Mouse (Mus musculus) intestine, embryonic 16.5 days (tissue): Measurements from ENCODE around the gene Olfr987. TPM values are rescaled to one million over a fixed set of nuclear protein-coding genes. Genes with fewer than 3 reads are reported as not detected.
"Not testable (repeated sequence)": the region's sequence is repeated elsewhere in the genome, so short reads cannot be mapped to it uniquely, and the experiment has no call there.

Experiments
- ATAC-seq: fragments of 200-750 bp; cut with Nextera tagmentation; 2 replicates; pipeline ENCODE4 v1.8.0; 2017; ENCODE audit warnings: moderate TSS enrichment, moderate library complexity
- H3K27ac ChIP-seq: fragments of 300-500 bp; sonication (generic); 2 replicates; pipeline ENCODE4 v1.5.1; 2014; ENCODE audit warnings: mild to moderate bottlenecking, low read length
- H3K27me3 ChIP-seq: fragments of 300-500 bp; sonication (generic); replicated peaks from 2 replicates; pipeline ENCODE4 v1.6.1; 2014; ENCODE audit warnings: low read length, control low read depth, mixed read lengths; ENCODE audit not compliant: control insufficient read depth, insufficient read depth
- H3K36me3 ChIP-seq: fragments of 300-500 bp; sonication (generic); 2 replicates; pipeline ENCODE4 v1.6.1; 2014; ENCODE audit warnings: low read length, control low read depth; ENCODE audit not compliant: control insufficient read depth, insufficient read depth
- H3K4me1 ChIP-seq: fragments of 300-500 bp; sonication (generic); 2 replicates; pipeline ENCODE4 v1.6.1; 2014; ENCODE audit warnings: low read length, control low read depth, mixed read lengths; ENCODE audit not compliant: control insufficient read depth, insufficient read depth
- H3K4me2 ChIP-seq: fragments of 300-500 bp; sonication (generic); 2 replicates; pipeline ENCODE4 v1.6.1; 2014; ENCODE audit warnings: low read depth, low read length, control low read depth
- H3K4me3 ChIP-seq: fragments of 300-500 bp; sonication (generic); 2 replicates; pipeline ENCODE4 v1.5.1; 2014; ENCODE audit warnings: mild to moderate bottlenecking, low read length
- H3K9ac ChIP-seq: fragments of 300-500 bp; sonication (generic); 2 replicates; pipeline ENCODE4 v1.6.1; 2014; ENCODE audit warnings: low read depth, low read length
- H3K9me3 ChIP-seq: fragments of 300-500 bp; sonication (generic); 2 replicates; pipeline ENCODE4 v1.6.1; 2016; ENCODE audit warnings: low read length, control low read depth; ENCODE audit not compliant: control insufficient read depth
- WGBS: fragments of 180-500 bp; shearing (Covaris S2); extraction: QIAGEN DNeasy Blood & Tissue Kit; methylation state at CpG from one replicate; pipeline ENCODE4 v1.1.7; 2014; 5-methylcytosine and 5-hydroxymethylcytosine counted together
- polyA plus RNA-seq: library from polyadenylated mRNA; unstranded; fragments of >200 nt; fragmentation: Nextera tagmentation; extraction: Ambion mirVana; gene quantifications from 2 replicates; pipeline ENCODE4 v1.2.1, GENCODE M21; 2015

The Olfr987 gene
- polyA plus RNA-seq: not detected in 2 replicates

- not testable (repeated sequence) for H3K4me2 ChIP-seq, H3K27ac ChIP-seq, H3K4me1 ChIP-seq, H3K9me3 ChIP-seq, H3K27me3 ChIP-seq, ATAC-seq, H3K9ac ChIP-seq, H3K4me3 ChIP-seq, H3K36me3 ChIP-seq
These were observed at the start of gene Olfr987 for GRCm38 (mm10) chr2:85339215-85339614. Olfr987 (minus strand) TSS chr2:85339315.

GRCm38 (mm10) chr2:85363127-85363526 is 24.0 kb upstream of the Olfr987 start, which contains the start of gene Olfr988:
Olfr988 (minus strand) TSS chr2:85363227.
- H3K36me3 ChIP-seq, H3K4me1 ChIP-seq, H3K9me3 ChIP-seq, H3K9ac ChIP-seq, H3K4me3 ChIP-seq, ATAC-seq, H3K27ac ChIP-seq, H3K27me3 ChIP-seq, H3K4me2 ChIP-seq: not testable (repeated sequence)

DNA sequence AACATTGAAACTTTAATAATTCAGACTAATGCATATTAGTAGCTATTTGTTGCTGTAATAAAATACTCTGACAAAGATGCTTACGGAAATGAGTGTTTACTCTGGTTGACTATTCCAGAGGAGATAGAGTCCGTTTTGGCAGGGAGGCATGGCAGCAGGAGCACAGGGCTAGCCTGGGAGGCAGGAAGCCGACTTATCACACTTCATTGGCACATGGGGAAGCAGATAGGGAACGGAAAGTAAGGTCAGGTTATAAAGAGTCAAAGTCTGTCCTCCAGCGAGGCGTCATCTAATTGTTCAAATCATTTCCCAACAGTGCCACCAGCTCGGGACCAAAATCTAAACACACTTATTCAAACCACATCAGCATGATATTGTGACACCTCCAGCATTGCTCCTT is 857 bp upstream of the Olfr987 start:
- Histone ChIP-seq H3K27ac (no peak overlapping the region), H3K9ac (no peak overlapping the region), H3K36me3 (no peaks in the 10 kb centered on the region), H3K4me1 (no peaks in the 10 kb centered on the region), H3K4me3 (no peak overlapping the region), H3K4me2 (no peak overlapping the region), H3K9me3 (no peaks in the 10 kb centered on the region), H3K27me3 (no peaks in the 10 kb centered on the region)
- WGBS: 70% methylated on average over 7 of the region's 7 CpGs
- ATAC-seq: no peak

DNA sequence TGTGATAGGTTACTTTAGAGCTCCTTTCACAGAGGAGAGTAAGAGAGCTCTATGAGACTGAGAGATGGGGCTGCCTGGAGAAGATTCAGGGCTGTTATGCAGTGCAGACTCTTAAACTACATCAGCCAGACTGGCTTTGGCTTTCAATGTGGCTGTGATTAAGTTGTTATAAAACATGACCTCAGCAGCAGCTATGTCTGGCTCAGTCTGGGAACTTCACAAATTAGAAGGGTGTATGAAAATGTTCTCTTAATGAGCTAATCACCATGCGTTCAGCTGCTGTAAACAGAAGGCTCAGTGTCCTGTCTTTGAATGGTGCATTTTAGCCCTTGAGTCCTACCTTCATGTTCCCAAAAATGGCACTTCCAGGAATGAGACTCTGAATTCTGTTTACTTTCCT is 20.0 kb downstream of the Olfr987 start:
- H3K4me2 ChIP-seq: no peak overlapping the region
- no peaks in the 10 kb centered on the region for H3K9me3 ChIP-seq
- no peaks in the 10 kb centered on the region for H3K27me3 ChIP-seq
- H3K4me1 ChIP-seq: no peaks in the 10 kb centered on the region
- ATAC-seq: no peak
- no peak overlapping the region for H3K27ac ChIP-seq
- H3K36me3 ChIP-seq: no peaks in the 10 kb centered on the region
- WGBS: 52% methylated on average over 1 of the region's 1 CpGs
- no peak overlapping the region for H3K9ac ChIP-seq
- H3K4me3 ChIP-seq: no peak overlapping the region

DNA sequence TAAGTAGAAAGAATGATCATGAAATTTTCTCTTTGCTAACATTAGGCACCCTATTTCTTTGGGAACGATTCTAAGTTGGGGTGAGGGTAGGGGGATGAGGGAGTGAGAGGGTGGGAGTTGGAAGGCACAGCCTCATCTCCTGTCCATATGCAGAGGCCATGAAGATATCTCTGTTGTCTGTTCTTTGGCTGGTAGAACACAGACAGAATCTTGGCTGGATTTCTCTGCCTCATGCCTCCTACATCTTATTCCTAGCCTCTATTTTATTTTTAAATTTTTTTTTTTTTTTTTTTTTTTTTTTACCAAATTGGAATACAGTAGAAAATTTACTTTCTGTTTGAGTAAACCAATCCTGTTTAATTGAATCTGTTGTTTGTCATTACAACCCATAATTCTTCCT is 53.7 kb downstream of the Olfr987 start:
- H3K9ac ChIP-seq: no peak overlapping the region
- no peak overlapping the region for H3K27ac ChIP-seq
- H3K4me1 ChIP-seq: no peaks in the 10 kb centered on the region
- 50% methylated on average over 1 of the region's 1 CpGs for WGBS
- ATAC-seq: no peak
- no peaks in the 10 kb centered on the region for H3K27me3 ChIP-seq
- no peaks in the 10 kb centered on the region for H3K9me3 ChIP-seq
- H3K36me3 ChIP-seq: no peaks in the 10 kb centered on the region
- no peak overlapping the region for H3K4me3 ChIP-seq
- H3K4me2 ChIP-seq: no peak overlapping the region

DNA sequence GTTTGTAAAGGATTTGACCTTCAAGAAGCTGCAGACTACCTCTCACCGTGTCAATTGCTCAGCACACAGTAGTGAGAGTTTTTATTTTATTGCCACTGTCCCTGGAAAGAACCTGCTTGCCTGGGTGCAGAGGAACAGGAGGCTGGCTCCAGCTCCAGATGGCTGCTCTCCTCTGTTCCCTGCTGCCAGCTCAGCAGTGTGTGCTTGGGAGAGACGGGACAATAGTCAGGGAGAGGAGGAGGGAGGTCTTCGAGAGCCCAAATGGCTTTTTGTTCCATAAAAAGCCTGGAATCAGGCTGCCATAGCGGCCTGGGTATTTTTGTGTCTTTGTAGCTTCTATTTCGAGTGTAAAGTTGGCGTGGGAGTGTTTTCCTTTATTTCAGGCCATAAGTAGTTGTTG is 54.5 kb downstream of the Olfr987 start:
- no peaks in the 10 kb centered on the region for H3K4me1 ChIP-seq
- H3K9me3 ChIP-seq: no peaks in the 10 kb centered on the region
- no peak overlapping the region for H3K4me3 ChIP-seq
- 26% methylated on average over 6 of the region's 6 CpGs for WGBS
- no peak overlapping the region for H3K4me2 ChIP-seq
- H3K27ac ChIP-seq: no peak overlapping the region
- H3K27me3 ChIP-seq: no peaks in the 10 kb centered on the region
- no peaks in the 10 kb centered on the region for H3K36me3 ChIP-seq
- H3K9ac ChIP-seq: no peak overlapping the region
- no peak for ATAC-seq

DNA sequence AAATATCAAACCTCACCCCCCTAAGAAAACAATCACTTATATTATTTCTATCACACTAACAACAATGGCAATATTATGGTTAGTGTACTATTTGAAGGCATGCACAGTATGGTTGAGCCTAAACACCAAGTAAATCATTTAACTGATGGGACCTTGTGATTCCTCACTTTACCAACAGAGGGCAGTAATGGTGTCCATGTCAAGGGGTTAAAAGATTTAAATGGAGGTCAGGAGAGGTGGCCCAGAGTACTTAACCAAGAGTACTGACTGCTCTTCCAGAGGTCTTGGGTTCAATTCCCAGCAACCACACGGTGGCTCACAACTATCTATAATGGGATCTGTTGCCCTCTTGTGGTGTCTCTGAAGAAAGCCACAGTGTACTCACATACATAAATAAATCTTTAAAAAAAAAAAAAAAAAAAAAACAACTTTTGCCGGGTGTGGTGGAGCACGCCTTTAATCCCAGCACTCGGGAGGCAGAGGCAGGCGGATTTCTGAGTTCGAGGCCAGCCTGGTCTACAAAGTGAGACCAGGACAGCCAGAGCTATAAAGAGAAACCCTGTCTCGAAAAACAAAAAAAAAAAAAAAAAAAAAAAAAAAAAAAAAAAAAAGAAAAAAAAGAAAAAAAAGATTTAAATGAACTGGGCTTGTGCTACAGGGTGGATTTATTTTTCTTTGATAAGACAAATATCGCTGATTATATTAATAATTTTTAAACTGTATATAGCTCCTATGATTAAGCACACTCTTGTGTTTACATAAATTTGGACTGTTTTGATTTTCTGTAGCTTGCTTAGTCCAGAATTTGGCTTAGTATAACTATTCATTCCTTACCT is 55.3 kb downstream of the Olfr987 start:
- no peak for ATAC-seq
- Histone ChIP-seq H3K4me3 (no peak overlapping the region), H3K4me1 (no peaks in the 10 kb centered on the region), H3K27me3 (no peaks in the 10 kb centered on the region), H3K9ac (no peak overlapping the region), H3K4me2 (no peak overlapping the region), H3K9me3 (no peaks in the 10 kb centered on the region), H3K36me3 (no peaks in the 10 kb centered on the region), H3K27ac (no peak overlapping the region)
- 84% methylated on average over 8 of the region's 8 CpGs for WGBS

GRCm38 (mm10) chr2:85281023-85281422 is 58.1 kb downstream of the Olfr987 start:
- Histone ChIP-seq H3K36me3 (no peaks in the 10 kb centered on the region), H3K9me3 (no peaks in the 10 kb centered on the region), H3K27me3 (no peaks in the 10 kb centered on the region), H3K4me1 (no peaks in the 10 kb centered on the region), H3K27ac (no peak overlapping the region), H3K9ac (no peak overlapping the region), H3K4me3 (no peak overlapping the region), H3K4me2 (no peak overlapping the region)
- no peak for ATAC-seq
- 54% methylated on average over 4 of the region's 4 CpGs for WGBS
